Mouse (Mus musculus) limb, embryonic 15.5 days (tissue): ENCODE measurements around the gene Mms19. TPM values are rescaled to one million over a fixed set of nuclear protein-coding genes. Genes with fewer than 3 reads are reported as not detected.
A peak's percentile ranks its signal among the peaks of the same experiment; 100 is the strongest.

Experiments used
- ATAC-seq: fragments of 200-750 bp; cut with Nextera tagmentation; 2 replicates; pipeline ENCODE4 v1.8.0; 2017; ENCODE audit warnings: low read depth, moderate TSS enrichment; ENCODE audit not compliant: insufficient number of reproducible peaks, low FRiP score, low TSS enrichment
- H3K27ac ChIP-seq: fragments of 300-500 bp; sonication (generic); 2 replicates; pipeline ENCODE4 v1.5.1; 2015; ENCODE audit warnings: moderate library complexity, mild to moderate bottlenecking, inconsistent platforms
- H3K27me3 ChIP-seq: fragments of 300-500 bp; sonication (generic); 2 replicates; pipeline ENCODE4 v1.6.1; 2015; ENCODE audit warnings: inconsistent platforms
- H3K36me3 ChIP-seq: fragments of 300-500 bp; sonication (generic); 2 replicates; pipeline ENCODE4 v1.6.1; 2015; ENCODE audit warnings: inconsistent platforms
- H3K4me1 ChIP-seq: fragments of 300-500 bp; sonication (generic); 2 replicates; pipeline ENCODE4 v1.6.1; 2015; ENCODE audit warnings: inconsistent platforms
- H3K4me2 ChIP-seq: fragments of 300-500 bp; sonication (generic); 2 replicates; pipeline ENCODE4 v1.6.1; 2015; ENCODE audit warnings: mild to moderate bottlenecking, inconsistent platforms
- H3K4me3 ChIP-seq: fragments of 300-500 bp; sonication (generic); 2 replicates; pipeline ENCODE4 v1.5.1; 2015; ENCODE audit warnings: mild to moderate bottlenecking, inconsistent platforms
- H3K9ac ChIP-seq: fragments of 300-500 bp; sonication (generic); 2 replicates; pipeline ENCODE4 v1.6.1; 2015; ENCODE audit warnings: inconsistent platforms
- H3K9me3 ChIP-seq: fragments of 300-500 bp; sonication (generic); 2 replicates; pipeline ENCODE4 v1.6.1; 2016; ENCODE audit warnings: inconsistent platforms
- WGBS: fragments of 180-500 bp; shearing (Covaris S2); methylation state at CpG from one replicate; pipeline ENCODE4 v1.1.7; 2015; 5-methylcytosine and 5-hydroxymethylcytosine counted together
- polyA plus RNA-seq: library from polyadenylated mRNA; unstranded; fragments of >200 nt; fragmentation: Nextera tagmentation; extraction: Ambion mirVana; gene quantifications from 2 replicates; pipeline ENCODE4 v1.2.1, GENCODE M21; 2015

The Mms19 gene
- polyA plus RNA-seq, 1 experiment from 2014 or later, result 28.5 TPM

- Histone ChIP-seq H3K4me3 (no peak overlapping the region), H3K27me3 (no peaks in the 10 kb centered on the region), H3K4me2 (no peak overlapping the region), H3K9me3 (no peaks in the 10 kb centered on the region), H3K4me1 (peaks cover 36% of the 10 kb centered on the region), H3K9ac (no peak overlapping the region), H3K36me3 (no peaks in the 10 kb centered on the region), H3K27ac (no peak overlapping the region)
- WGBS, result 87% methylated on average over 4 of the region's 4 CpGs
- ATAC-seq, result no peak
Measured at GRCm38 (mm10) chr19:42010436-42010835, 29.5 kb upstream of the Mms19 start.

GRCm38 (mm10) chr19:42009067-42009466 lies 28.1 kb upstream of the Mms19 start:
- no peak for ATAC-seq
- Histone ChIP-seq H3K4me1 (peaks cover 48% of the 10 kb centered on the region), H3K27ac (no peak overlapping the region; the same call in 1 of the 2 replicates)

GRCm38 (mm10) chr19:42008586-42008985 lies 27.6 kb upstream of the Mms19 start:
- H3K4me1 ChIP-seq, result peaks cover 47% of the 10 kb centered on the region
- H3K27ac ChIP-seq, result no peak overlapping the region; the same call in 1 of the 2 replicates
- no peak for ATAC-seq
- no peak overlapping the region for H3K9ac ChIP-seq
- WGBS, result 49% methylated on average over 3 of the region's 3 CpGs
- no peaks in the 10 kb centered on the region for H3K27me3 ChIP-seq
- H3K4me3 ChIP-seq, result no peak overlapping the region
- no peaks in the 10 kb centered on the region for H3K9me3 ChIP-seq
- no peaks in the 10 kb centered on the region for H3K36me3 ChIP-seq
- H3K4me2 ChIP-seq, result no peak overlapping the region

More at GRCm38 (mm10) chr19:42009067-42009466, 28.1 kb upstream of the Mms19 start:
- WGBS, result 26% methylated on average over 7 of the region's 7 CpGs
- H3K9me3 ChIP-seq, result no peaks in the 10 kb centered on the region
- H3K4me2 ChIP-seq, result no peak overlapping the region
- H3K4me3 ChIP-seq, result no peak overlapping the region
- H3K36me3 ChIP-seq, result no peaks in the 10 kb centered on the region
- H3K9ac ChIP-seq, result no peak overlapping the region
- H3K27me3 ChIP-seq, result no peaks in the 10 kb centered on the region

- Histone ChIP-seq H3K4me1 (peaks cover 49% of the 10 kb centered on the region), H3K27ac (no peak overlapping the region), H3K4me2 (no peak overlapping the region), H3K9ac (no peak overlapping the region), H3K27me3 (no peaks in the 10 kb centered on the region), H3K9me3 (no peaks in the 10 kb centered on the region), H3K4me3 (no peak overlapping the region), H3K36me3 (no peaks in the 10 kb centered on the region)
- WGBS, result 48% methylated on average over 8 of the region's 8 CpGs
- ATAC-seq, result no peak
Measured at GRCm38 (mm10) chr19:42006568-42006967, 25.6 kb upstream of the Mms19 start.

GRCm38 (mm10) chr19:42005616-42006015 lies 24.7 kb upstream of the Mms19 start:
- H3K27me3 ChIP-seq, result no peaks in the 10 kb centered on the region
- ATAC-seq, result no peak
- H3K4me2 ChIP-seq, result no peak overlapping the region
- H3K27ac ChIP-seq, result no peak overlapping the region; the same call in 1 of the 2 replicates
- H3K4me1 ChIP-seq, result peaks cover 53% of the 10 kb centered on the region
- H3K36me3 ChIP-seq, result no peaks in the 10 kb centered on the region
- H3K9me3 ChIP-seq, result no peaks in the 10 kb centered on the region
- H3K4me3 ChIP-seq, result no peak overlapping the region
- no peak overlapping the region for H3K9ac ChIP-seq
- WGBS, result 75% methylated on average over 3 of the region's 3 CpGs

GRCm38 (mm10) chr19:42004258-42004657 lies 23.3 kb upstream of the Mms19 start:
- H3K4me2 ChIP-seq, result no peak overlapping the region
- H3K9me3 ChIP-seq, result no peaks in the 10 kb centered on the region
- H3K9ac ChIP-seq, result no peak overlapping the region
- 56% methylated on average over 6 of the region's 6 CpGs for WGBS
- no peaks in the 10 kb centered on the region for H3K27me3 ChIP-seq
- no peaks in the 10 kb centered on the region for H3K36me3 ChIP-seq
- ATAC-seq, result no peak
- no peak overlapping the region for H3K4me3 ChIP-seq
- no peak overlapping the region for H3K27ac ChIP-seq
- H3K4me1 ChIP-seq, result peaks cover 66% of the 10 kb centered on the region

- Histone ChIP-seq H3K9me3 (no peaks in the 10 kb centered on the region), H3K36me3 (no peaks in the 10 kb centered on the region), H3K9ac (no peak overlapping the region), H3K4me3 (no peak overlapping the region), H3K4me1 (peaks cover 65% of the 10 kb centered on the region), H3K4me2 (no peak overlapping the region), H3K27ac (peak overlapping the region; percentile 85), H3K27me3 (no peaks in the 10 kb centered on the region)
- no peak for ATAC-seq
- WGBS, result 85% methylated on average over 12 of the region's 12 CpGs
Measured at GRCm38 (mm10) chr19:42001253-42001980, 20.5 kb upstream of the Mms19 start.

- H3K4me2 ChIP-seq, result no peak overlapping the region
- no peak overlapping the region for H3K4me3 ChIP-seq
- no peak overlapping the region for H3K9ac ChIP-seq
- peak overlapping the region; percentile 85 for H3K27ac ChIP-seq
- H3K27me3 ChIP-seq, result no peaks in the 10 kb centered on the region
- no peaks in the 10 kb centered on the region for H3K9me3 ChIP-seq
- WGBS, result 4% methylated on average over 4 of the region's 4 CpGs
- H3K36me3 ChIP-seq, result no peaks in the 10 kb centered on the region
- ATAC-seq, result peak; percentile 66
- peaks cover 63% of the 10 kb centered on the region for H3K4me1 ChIP-seq
Measured at GRCm38 (mm10) chr19:42000446-42000958, 19.5 kb upstream of the Mms19 start.

- no peak overlapping the region for H3K4me2 ChIP-seq
- peak overlapping the region; percentile 85 for H3K27ac ChIP-seq
Measured at GRCm38 (mm10) chr19:41999688-42000283, 18.8 kb upstream of the Mms19 start.

GRCm38 (mm10) chr19:41998770-41999548 lies 18.0 kb upstream of the Mms19 start:
- H3K27me3 ChIP-seq, result no peaks in the 10 kb centered on the region
- no peak for ATAC-seq
- no peaks in the 10 kb centered on the region for H3K9me3 ChIP-seq
- no peak overlapping the region for H3K9ac ChIP-seq
- peak overlapping the region; percentile 85 for H3K27ac ChIP-seq
- 74% methylated on average over 9 of the region's 9 CpGs for WGBS
- H3K36me3 ChIP-seq, result no peaks in the 10 kb centered on the region
- no peak overlapping the region for H3K4me3 ChIP-seq
- peaks cover 57% of the 10 kb centered on the region for H3K4me1 ChIP-seq
- no peak overlapping the region for H3K4me2 ChIP-seq

More at GRCm38 (mm10) chr19:41999688-42000283, 18.8 kb upstream of the Mms19 start:
- Histone ChIP-seq H3K27me3 (no peaks in the 10 kb centered on the region), H3K9ac (no peak overlapping the region), H3K4me1 (peaks cover 62% of the 10 kb centered on the region), H3K9me3 (no peaks in the 10 kb centered on the region), H3K36me3 (no peaks in the 10 kb centered on the region), H3K4me3 (no peak overlapping the region)
- no peak for ATAC-seq
- 72% methylated on average over 4 of the region's 4 CpGs for WGBS

- H3K9me3 ChIP-seq, result no peaks in the 10 kb centered on the region
- H3K4me1 ChIP-seq, result peaks cover 73% of the 10 kb centered on the region
- no peak overlapping the region for H3K4me3 ChIP-seq
- H3K27ac ChIP-seq, result no peak overlapping the region
- no peak overlapping the region for H3K4me2 ChIP-seq
- no peaks in the 10 kb centered on the region for H3K36me3 ChIP-seq
- ATAC-seq, result no peak
- no peak overlapping the region for H3K9ac ChIP-seq
- no peaks in the 10 kb centered on the region for H3K27me3 ChIP-seq
- 70% methylated on average over 10 of the region's 10 CpGs for WGBS
Measured at GRCm38 (mm10) chr19:41997090-41997489, 16.1 kb upstream of the Mms19 start.

- Histone ChIP-seq H3K9ac (no peak overlapping the region), H3K9me3 (no peaks in the 10 kb centered on the region), H3K4me3 (no peak overlapping the region), H3K4me1 (peaks cover 71% of the 10 kb centered on the region), H3K27me3 (no peaks in the 10 kb centered on the region), H3K4me2 (no peak overlapping the region), H3K27ac (no peak overlapping the region), H3K36me3 (no peaks in the 10 kb centered on the region)
- 39% methylated on average over 1 of the region's 1 CpGs for WGBS
- ATAC-seq, result no peak
Measured at GRCm38 (mm10) chr19:41995483-41995882, 14.5 kb upstream of the Mms19 start.
